Mouse (Mus musculus) limb, embryonic 10.5 days (tissue): ENCODE data around the gene Selenon. TPM values are rescaled to one million over a fixed set of nuclear protein-coding genes. Genes with fewer than 3 reads are reported as not detected.

ENCODE experiments used
- DNase-seq: peaks from one replicate; pipeline ENCODE4 v3.0.0-alpha.2; 2017; ENCODE audit warnings: low spot score
- H3K27ac ChIP-seq: fragments of 300-500 bp; sonication (generic); 2 replicates; pipeline ENCODE4 v1.5.1; 2016; ENCODE audit warnings: mild to moderate bottlenecking
- H3K27me3 ChIP-seq: fragments of 300-500 bp; sonication (generic); 2 replicates; pipeline ENCODE4 v1.6.1; 2016; ENCODE audit warnings: low read depth, mild to moderate bottlenecking; ENCODE audit not compliant: poor library complexity, severe bottlenecking
- H3K36me3 ChIP-seq: fragments of 300-500 bp; sonication (generic); 2 replicates; pipeline ENCODE4 v1.6.1; 2016; ENCODE audit warnings: mild to moderate bottlenecking, moderate library complexity
- H3K4me1 ChIP-seq: fragments of 300-500 bp; sonication (generic); 2 replicates; pipeline ENCODE4 v1.6.1; 2016
- H3K4me3 ChIP-seq: fragments of 300-500 bp; sonication (generic); 2 replicates; pipeline ENCODE4 v1.5.1; 2016; ENCODE audit warnings: mild to moderate bottlenecking, moderate library complexity
- H3K9me3 ChIP-seq: fragments of 300-500 bp; sonication (generic); replicated peaks from 2 replicates; pipeline ENCODE4 v1.6.1; 2016; ENCODE audit warnings: mild to moderate bottlenecking
- WGBS: fragments of 180-500 bp; shearing (Covaris S2); methylation state at CpG from one replicate; pipeline ENCODE4 v1.1.7; 2016; 5-methylcytosine and 5-hydroxymethylcytosine counted together
- polyA plus RNA-seq: library from polyadenylated mRNA; unstranded; fragments of >200 nt; fragmentation: Nextera tagmentation; extraction: Ambion mirVana; gene quantifications from 2 replicates; pipeline ENCODE4 v1.2.1, GENCODE M21; 2016

The Selenon gene
- polyA plus RNA-seq, 1 experiment from 2014 or later, result 10.9 TPM

DNA sequence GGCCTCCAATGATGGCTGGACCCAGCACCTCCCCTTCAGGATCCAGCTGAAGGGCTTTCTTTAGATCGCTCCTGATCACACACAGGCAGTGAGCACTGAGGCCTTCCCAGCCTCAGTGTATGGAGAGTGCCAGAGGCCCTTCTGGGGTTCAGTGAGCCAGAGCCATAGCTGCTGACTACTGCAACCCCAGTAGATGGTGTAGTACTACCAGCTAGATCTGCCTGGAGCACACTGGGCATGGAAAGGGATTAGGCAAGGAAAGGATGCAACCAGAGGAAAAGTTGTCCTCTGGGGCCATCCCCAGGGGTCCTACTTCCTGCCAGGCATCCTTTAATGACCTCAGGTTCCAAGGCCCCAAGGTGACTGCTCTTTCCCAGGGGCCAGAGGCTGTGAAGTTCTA lies 1.7 kb upstream of the Selenon start:
- WGBS, result 82% methylated on average over 1 of the region's 1 CpGs
- H3K4me3 ChIP-seq, result no peak overlapping the region
- H3K9me3 ChIP-seq, result peaks cover 9% of the 10 kb centered on the region
- H3K27me3 ChIP-seq, result no peaks in the 10 kb centered on the region
- H3K27ac ChIP-seq, result no peak overlapping the region
- H3K4me1 ChIP-seq, result peaks cover 33% of the 10 kb centered on the region
- H3K36me3 ChIP-seq, result peaks cover 24% of the 10 kb centered on the region
- no peak for DNase-seq

DNA sequence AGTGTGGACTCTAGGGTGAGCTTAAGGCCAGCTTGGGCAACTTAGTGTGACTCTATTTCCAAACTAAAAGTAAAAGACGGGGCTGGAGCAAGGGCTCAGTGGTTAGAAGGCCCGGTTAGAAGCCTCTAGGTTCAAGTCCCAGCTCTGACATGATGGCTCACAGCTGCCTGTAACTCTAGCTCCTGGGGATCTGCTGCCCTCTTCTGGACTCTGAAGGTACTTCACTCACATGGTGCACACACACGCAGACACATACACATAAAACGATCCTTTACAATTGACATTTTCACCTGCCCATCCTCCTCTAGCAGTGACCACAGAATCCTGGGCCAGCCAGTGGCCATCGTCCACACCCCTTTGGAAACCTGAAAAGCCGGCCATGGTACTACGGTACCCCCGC lies 2.1 kb downstream of the Selenon start:
- 96% methylated on average over 8 of the region's 8 CpGs for WGBS
- H3K4me1 ChIP-seq, result peaks cover 32% of the 10 kb centered on the region
- no peak overlapping the region for H3K4me3 ChIP-seq
- no peak for DNase-seq
- H3K9me3 ChIP-seq, result peaks cover 9% of the 10 kb centered on the region
- no peak overlapping the region for H3K27ac ChIP-seq
- H3K27me3 ChIP-seq, result no peaks in the 10 kb centered on the region
- H3K36me3 ChIP-seq, result peaks cover 62% of the 10 kb centered on the region

DNA sequence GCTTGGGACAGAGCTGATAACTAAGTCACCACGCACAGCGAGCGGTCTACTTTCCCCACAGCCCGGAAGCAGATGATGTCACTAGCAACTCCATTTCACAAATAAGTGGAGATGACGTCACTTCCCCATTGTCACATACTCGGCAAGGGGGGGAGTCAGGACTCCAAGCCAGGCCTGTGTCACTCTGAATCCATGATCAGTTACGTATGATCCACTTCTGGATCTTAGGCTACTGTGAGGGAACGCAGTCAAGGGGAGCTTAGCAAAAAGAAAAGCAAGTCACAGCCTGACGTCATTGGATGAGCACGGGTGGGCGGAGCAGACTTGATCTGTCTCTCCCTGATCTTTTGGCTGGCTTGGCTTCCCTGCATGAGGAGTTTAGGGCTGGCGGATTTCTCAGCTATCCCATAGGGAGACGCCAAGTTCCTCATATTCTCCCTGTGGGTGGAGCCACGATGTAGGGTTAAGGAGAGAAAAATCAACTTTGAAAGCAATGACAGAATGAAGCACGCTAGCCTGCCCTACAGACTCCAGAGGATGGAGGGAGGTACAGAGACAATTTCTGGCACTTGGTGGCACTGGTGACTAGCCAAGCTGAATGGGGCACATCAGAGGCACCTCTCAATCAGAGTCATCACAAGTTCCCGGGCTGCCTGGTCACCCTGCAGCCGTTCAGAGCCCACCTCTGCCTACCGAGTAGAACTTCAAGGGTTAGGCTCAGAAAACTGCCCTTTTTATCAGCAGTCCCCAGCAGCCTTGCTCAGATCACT lies 3.6 kb downstream of the Selenon start:
- Histone ChIP-seq H3K27me3 (no peaks in the 10 kb centered on the region), H3K27ac (no peak overlapping the region), H3K36me3 (peaks cover 77% of the 10 kb centered on the region), H3K4me1 (peaks cover 31% of the 10 kb centered on the region), H3K9me3 (peaks cover 9% of the 10 kb centered on the region), H3K4me3 (no peak overlapping the region)
- DNase-seq, result no peak
- WGBS, result 80% methylated on average over 18 of the region's 18 CpGs

DNA sequence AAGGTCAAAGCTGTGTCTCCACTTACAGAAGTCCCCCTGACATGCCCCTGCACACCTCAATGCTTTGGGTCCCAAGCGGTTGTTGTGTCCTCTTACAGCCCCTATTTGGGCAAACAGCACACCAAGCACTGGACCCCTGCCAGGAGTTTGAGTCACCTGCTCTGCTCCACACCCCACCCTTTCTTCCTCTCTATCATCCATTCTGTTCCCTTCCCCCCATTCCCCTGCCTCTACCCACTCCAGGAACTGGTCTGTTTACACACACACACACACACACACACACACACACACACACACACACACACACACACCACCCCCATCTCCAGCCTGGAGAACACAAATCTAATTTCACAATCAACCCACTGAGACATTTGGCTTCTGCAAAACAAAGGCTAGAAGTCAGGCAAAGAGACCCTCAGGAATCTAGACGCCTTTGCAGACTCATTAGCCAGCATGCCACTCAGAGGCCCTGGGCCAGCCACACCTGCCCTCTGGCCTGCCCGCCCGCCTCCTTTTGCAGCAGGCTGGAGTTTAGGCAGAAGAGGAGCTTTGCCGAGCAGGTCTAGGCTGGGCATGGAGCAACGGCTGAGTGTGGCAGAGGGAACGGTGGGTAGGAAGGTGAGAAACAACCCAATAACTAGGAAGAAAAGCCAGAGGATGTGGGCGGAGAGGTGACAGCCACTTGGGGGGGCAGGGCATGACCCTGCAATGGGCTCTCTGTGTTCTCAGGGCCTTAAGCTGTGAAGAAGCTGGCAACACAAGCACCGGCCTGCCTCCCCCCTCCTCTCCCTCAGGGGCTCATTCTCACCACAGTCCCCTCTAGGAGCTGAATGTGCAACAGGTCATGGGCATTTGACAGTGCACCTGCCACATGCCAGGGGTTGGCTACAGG lies 4.9 kb downstream of the Selenon start:
- no peak for DNase-seq

DNA sequence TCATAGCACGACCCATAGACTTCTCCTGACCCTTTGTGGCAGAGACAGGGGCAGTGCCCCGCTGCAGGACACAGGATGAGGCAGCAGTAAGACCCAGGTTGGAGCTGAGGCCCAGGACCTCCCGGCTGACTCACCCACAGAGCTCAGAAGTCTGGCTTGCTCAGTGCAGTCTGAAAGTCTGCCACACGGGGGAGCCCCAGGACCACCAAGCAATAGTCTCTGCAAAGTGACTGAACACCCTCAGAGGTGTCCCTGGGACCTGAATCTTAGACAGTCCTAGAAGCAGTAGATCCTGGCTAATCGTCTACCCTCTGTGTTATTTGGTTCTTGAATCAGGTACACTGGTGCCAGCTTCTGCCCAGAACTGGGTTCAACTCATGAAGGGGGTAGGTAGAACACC lies 8.7 kb downstream of the Selenon start:
- Histone ChIP-seq H3K4me1 (peaks cover 14% of the 10 kb centered on the region), H3K27ac (no peak overlapping the region; the same call in 1 of the 2 replicates), H3K9me3 (no peaks in the 10 kb centered on the region), H3K4me3 (no peak overlapping the region), H3K36me3 (peaks cover 99% of the 10 kb centered on the region), H3K27me3 (no peaks in the 10 kb centered on the region)
- DNase-seq, result peak; percentile 92
- WGBS, result 15% methylated on average over 5 of the region's 5 CpGs

More for the DNA sequence above, 4.9 kb downstream of the Selenon start:
- no peak overlapping the region for H3K27ac ChIP-seq
- H3K9me3 ChIP-seq, result peaks cover 9% of the 10 kb centered on the region
- H3K4me3 ChIP-seq, result no peak overlapping the region
- 60% methylated on average over 9 of the region's 9 CpGs for WGBS
- peaks cover 26% of the 10 kb centered on the region for H3K4me1 ChIP-seq
- no peaks in the 10 kb centered on the region for H3K27me3 ChIP-seq
- H3K36me3 ChIP-seq, result peaks cover 90% of the 10 kb centered on the region

DNA sequence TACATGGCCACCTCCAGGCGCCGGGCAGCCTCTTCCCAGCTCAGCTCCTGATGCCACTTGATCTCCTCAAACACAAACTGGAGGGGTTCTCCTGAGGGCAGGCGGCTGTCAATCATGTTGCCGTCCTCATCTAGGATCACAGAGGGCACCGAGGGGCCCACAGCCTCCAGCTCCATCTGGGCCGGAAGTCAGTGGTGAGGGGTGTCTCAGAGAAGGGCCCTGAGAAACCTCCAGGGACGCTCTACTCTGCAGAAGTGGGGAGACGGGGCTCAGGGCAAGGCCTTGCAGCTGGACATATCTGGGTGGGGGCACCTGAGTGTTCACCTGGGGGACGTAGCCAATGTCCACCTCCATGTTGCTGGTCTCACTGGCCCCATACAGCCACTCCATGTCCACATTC lies 9.2 kb downstream of the Selenon start:
- peaks cover 96% of the 10 kb centered on the region for H3K36me3 ChIP-seq
- no peak overlapping the region for H3K4me3 ChIP-seq
- no peak overlapping the region for H3K27ac ChIP-seq
- WGBS, result 92% methylated on average over 9 of the region's 9 CpGs
- H3K9me3 ChIP-seq, result no peaks in the 10 kb centered on the region
- H3K27me3 ChIP-seq, result no peaks in the 10 kb centered on the region
- no peak for DNase-seq
- H3K4me1 ChIP-seq, result peaks cover 14% of the 10 kb centered on the region

DNA sequence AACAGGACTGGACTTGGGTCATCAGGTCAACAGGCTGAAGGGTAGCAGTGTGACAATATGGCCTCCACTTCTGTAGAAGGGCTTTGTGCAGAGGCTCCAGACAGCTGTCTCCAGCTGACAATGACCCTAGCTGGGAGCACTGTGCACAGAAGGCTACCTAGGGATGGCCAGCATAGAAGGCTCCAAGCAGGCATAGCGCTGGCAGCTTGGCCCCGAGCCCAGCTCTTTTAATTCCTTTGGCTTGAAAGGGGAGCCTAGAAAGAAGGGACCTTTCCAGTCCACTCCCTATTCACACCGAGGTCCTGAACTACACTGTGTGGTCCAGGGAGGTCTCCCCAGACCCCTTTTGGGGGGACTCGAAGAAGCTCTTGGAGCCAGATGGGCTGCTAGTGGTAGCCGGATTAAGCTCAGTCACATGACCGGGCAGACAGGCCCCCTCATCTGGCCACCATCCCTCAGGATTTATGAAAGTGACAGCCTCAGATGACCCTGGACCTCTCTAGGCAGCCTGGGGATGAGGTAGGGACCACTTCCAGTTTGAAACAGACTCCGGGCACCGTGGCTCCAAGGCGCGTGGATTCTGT lies 12.9 kb downstream of the Selenon start:
- Histone ChIP-seq H3K4me1 (peaks cover 16% of the 10 kb centered on the region), H3K9me3 (no peaks in the 10 kb centered on the region), H3K36me3 (peaks cover 59% of the 10 kb centered on the region), H3K4me3 (no peak overlapping the region), H3K27ac (no peak overlapping the region), H3K27me3 (no peaks in the 10 kb centered on the region)
- no peak for DNase-seq
- 90% methylated on average over 10 of the region's 10 CpGs for WGBS

DNA sequence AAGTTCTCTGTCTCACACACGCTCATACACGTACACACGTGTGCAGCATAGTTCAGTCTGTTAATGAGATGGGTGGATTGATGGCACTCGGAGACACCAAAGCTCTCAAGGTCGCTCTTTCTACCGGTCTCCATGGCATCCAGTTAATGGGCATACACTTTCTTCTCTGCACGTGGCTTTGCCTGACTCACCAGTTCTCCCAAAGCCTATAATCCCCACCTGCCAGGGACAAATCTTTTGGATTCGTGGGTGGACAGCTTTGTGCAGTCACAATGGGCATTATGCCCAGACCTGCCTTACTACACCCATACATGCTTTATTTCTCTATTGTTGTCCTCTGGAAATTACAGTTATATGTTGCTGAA lies 16.2 kb downstream of the Selenon start:
- Histone ChIP-seq H3K27me3 (no peaks in the 10 kb centered on the region), H3K4me3 (peak overlapping the region; percentile 95), H3K4me1 (peaks cover 29% of the 10 kb centered on the region), H3K9me3 (no peaks in the 10 kb centered on the region), H3K36me3 (peaks cover 36% of the 10 kb centered on the region), H3K27ac (peak overlapping the region; percentile 88)
- WGBS, result 20% methylated on average over 8 of the region's 8 CpGs
- DNase-seq, result no peak

DNA sequence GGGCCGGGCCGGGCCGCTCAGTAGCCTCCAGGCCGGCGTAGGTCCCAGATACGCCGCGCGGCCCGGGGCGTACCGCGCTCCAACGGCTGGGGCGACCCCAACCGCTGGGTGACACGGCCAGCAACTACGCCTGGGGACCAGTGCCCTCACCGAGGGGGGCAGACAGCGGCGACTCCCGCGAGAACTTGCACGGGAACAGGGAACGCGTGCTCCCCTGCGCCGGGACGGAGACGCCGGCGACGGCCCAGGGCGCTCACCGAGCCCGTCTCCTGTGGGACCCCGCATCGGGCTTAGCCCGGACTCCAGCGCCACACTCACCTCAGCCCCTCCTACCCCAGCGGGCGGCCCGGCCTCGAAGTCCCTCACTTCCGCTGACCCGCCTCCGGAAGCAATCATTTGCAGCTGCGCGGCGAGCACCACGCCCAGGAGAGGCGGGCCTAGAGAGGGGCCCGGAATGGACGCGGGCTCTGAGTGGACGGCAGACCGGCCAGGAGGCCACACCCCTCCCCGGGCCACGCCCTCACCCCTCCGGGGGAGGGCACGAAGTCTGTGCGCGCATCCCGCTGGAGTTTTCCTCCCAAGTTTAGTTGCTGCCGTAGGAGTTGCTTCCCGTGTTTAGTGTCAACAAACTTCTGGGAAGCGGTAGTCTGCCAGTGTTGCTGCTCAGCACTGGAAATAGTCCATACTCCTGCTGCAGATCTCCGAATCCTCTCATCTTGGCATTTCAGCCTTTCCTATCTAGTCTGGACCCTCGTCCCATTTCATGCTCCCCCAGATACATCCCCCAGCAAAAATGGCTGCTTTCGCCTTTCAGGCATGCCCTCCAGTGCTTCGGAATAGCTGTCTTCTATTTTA lies 16.8 kb downstream of the Selenon start, which contains the start of gene Mtfr1l:
Gene Mtfr1l (minus strand): TSS at position 456 of the 855 bp plus-strand sequence.
- WGBS, result under 1% methylated on average over 71 of the region's 71 CpGs
- Histone ChIP-seq H3K9me3 (no peaks in the 10 kb centered on the region), H3K27me3 (no peaks in the 10 kb centered on the region), H3K27ac (peak within 1 kb of the TSS; percentile 88), H3K36me3 (peaks cover 36% of the 10 kb centered on the region), H3K4me3 (peak within 1 kb of the TSS; percentile 95), H3K4me1 (peaks cover 29% of the 10 kb centered on the region)
- DNase-seq, result peak; percentile 99

DNA sequence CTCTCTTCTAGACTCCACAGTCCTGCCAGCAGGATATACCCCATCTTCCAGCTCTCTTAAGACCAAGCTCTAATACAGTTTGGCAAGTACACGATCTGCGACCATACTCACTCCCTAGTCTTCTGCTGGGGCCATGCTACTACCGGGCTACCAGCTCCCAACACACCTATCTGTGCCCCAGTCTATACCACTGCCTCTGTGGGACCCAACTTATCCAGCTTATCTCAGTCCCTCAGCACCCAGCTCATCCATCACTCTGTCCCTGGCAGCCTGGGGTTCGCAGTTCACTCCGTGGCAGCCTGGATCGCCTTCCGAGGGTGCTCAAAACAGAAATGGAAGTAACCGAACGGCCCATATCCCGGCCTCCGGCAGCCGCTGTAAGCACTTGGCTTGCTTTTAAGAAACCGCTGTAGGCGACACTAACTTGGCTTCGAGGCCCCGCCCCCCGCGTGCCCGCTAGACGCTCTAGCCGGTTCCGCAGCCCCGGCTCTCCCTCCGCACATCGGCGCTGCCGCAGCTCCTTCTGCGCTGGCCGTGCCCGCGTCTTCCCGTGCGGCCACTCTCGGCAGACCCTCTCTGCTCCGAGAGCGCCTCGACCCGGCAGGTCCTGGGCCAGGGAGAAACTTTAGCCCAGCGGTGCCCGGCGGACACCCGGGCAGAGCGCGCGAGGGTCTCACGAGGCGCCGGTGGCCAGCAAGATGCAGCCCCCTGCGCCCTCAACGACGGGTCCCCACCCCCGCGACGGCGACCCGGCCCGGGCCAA lies 17.7 kb downstream of the Selenon start:
- peaks cover 36% of the 10 kb centered on the region for H3K36me3 ChIP-seq
- peak overlapping the region; percentile 88 for H3K27ac ChIP-seq
- peaks cover 29% of the 10 kb centered on the region for H3K4me1 ChIP-seq
- peak overlapping the region; percentile 95 for H3K4me3 ChIP-seq
- WGBS, result 2% methylated on average over 57 of the region's 57 CpGs
- no peaks in the 10 kb centered on the region for H3K27me3 ChIP-seq
- H3K9me3 ChIP-seq, result no peaks in the 10 kb centered on the region
- peak; percentile 74 for DNase-seq

DNA sequence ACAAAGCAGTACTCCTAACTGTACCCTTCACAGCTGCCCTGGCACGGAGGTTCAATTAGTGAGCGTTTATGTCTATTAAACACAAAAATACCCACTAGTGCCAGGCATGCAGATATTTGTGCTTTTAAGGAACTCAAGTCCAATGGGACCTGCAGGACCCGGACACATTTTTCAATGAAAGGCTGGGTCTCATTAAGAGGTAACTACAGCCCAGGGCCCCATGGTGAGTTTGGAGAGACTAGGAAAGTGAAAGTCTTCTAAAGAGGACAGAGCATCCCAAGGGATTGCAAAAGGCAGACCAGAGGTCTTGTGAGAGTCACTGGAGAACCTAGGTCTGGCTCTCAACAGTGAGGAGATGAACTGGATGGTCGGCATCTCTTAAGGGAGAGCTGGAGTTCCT lies 18.5 kb downstream of the Selenon start:
- Histone ChIP-seq H3K4me1 (peaks cover 29% of the 10 kb centered on the region), H3K36me3 (peaks cover 36% of the 10 kb centered on the region), H3K27ac (0 out of 2 replicates have a peak overlapping the region, but pooled peaks have one; percentile 88), H3K27me3 (no peaks in the 10 kb centered on the region), H3K4me3 (peak overlapping the region; percentile 95), H3K9me3 (no peaks in the 10 kb centered on the region)
- 90% methylated on average over 4 of the region's 4 CpGs for WGBS
- DNase-seq, result no peak
